Mouse (Mus musculus): ENCODE measurements at regions not wholly inside any gene's neighbourhood (a gene's known extent, or its start where the extent isn't known, plus 50 kb on each side); places are given as distances from the start of the nearest gene placed in this dataset.

DNA sequence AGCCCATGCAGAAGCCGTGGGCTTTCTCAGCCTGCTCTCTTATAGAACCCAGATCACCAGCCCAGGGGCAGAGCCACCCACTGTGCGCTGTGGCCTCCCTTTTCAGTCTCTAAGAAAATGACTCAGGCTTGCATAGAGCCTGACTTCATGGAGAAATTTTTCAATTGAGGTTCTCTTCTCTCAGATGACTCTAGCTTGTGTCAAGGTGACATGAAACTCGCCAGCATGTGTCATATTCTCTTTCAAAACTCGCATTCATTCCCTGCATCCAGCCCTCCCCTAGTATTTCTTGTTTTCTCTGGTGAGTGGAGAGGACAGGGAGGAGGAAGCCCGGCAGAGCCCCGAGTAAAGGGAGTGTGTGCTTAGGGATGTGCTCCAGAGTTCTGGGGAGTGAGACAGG lies 52.4 kb upstream of the Arhgap32 start:
- Histone ChIP-seq H3K36me3 (ENCODE audit: control insufficient read depth) (no peaks in the 10 kb centered on the region), H3K27me3 (ENCODE audit: control insufficient read depth) (no peaks in the 10 kb centered on the region), H3K4me3 (replicated peaks) (no peak overlapping the region), H3K4me1 (ENCODE audit: control insufficient read depth) (no peaks in the 10 kb centered on the region), H3K9me3 (ENCODE audit: control insufficient read depth, low read length) (no peaks in the 10 kb centered on the region)
- no peak for TF ChIP-seq TAL1 (IDR thresholded peaks at IDR 0.05; ENCODE audit: low read length)
- TF ChIP-seq GATA1 (IDR thresholded peaks at IDR 0.05; ENCODE audit: low read length) = no peak

DNA sequence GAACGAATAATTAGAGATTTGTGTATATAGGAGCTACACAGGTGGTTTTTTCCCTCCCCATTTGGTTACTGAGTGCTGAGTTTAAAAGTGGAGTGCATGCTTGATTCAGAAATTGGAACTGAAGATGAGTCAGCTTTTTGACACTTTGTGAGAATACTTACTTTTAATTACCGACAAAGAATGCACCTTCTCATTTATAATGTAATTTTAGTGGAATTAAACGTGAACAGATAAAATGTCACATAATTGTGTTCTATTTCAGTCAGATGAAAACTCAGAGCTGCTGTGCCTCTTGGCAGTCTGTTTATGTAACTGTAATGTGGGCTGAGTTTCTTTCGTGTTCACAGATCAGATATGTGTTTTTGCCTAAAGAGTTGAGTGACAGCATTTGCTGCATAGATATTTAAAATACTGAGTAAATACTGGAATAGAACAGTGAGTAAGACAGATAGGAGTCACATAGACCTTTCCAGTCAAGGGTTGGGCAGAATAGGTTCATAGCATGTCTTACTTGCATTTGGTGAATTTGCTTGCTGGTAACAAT lies 51.9 kb upstream of the Arhgap32 start:
- Histone ChIP-seq H3K9me3 (ENCODE audit: control insufficient read depth, low read length) (no peaks in the 10 kb centered on the region), H3K4me1 (ENCODE audit: control insufficient read depth) (no peaks in the 10 kb centered on the region), H3K27me3 (ENCODE audit: control insufficient read depth) (no peaks in the 10 kb centered on the region), H3K36me3 (ENCODE audit: control insufficient read depth) (no peaks in the 10 kb centered on the region), H3K4me3 (replicated peaks) (no peak overlapping the region)
- TF ChIP-seq GATA1 (IDR thresholded peaks at IDR 0.05; ENCODE audit: low read length) (no peak), TAL1 (IDR thresholded peaks at IDR 0.05; ENCODE audit: low read length) (no peak)
